In the genomic region with DNA sequence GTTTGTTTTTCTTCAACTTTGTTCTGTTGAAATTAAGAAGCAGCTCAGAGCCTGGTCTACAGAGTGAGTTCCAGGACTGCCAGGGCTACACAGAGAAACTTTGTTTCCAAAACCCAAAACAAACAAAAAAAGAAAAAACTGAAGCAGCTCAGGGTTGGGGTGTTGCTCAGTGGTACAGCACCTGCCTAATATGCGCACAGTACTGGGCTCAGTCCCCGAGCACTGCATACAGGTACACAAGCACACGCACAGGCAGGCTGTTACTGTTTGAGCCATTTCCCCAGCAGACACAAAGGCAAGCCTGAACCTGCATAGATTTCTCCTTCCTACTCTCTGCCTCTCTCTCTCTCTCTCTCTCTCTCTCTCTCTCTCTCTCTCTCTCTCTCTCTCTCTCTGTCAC, we compare ENCODE assay signal across 27 mouse cellular contexts. TPM values are rescaled to one million over a fixed set of nuclear protein-coding genes. Genes with fewer than 3 reads are reported as not detected.
DNase-seq lines count a peak whose midpoint lies in the region; ATAC-seq lines count a peak whose summit lies in the region.
"Had no signal": no experiment of that assay in that cellular context is flagged by ENCODE, and none has a peak within 500 bp of the region (broad histone marks: within the 10 kb centered on the region; RNA-seq: fewer than 3 reads in every experiment).

No protein-coding gene starts in this region.

- H3K9ac ChIP-seq in embryonic facial prominence, embryonic 14.5 days (ENCODE audit: low read depth, low read length) = no peak overlapping the region
- no peak overlapping the region for H3K9ac ChIP-seq in liver, embryonic 16.5 days (ENCODE audit: low read depth, low read length)
- no peak overlapping the region for H3K9ac ChIP-seq in liver, embryonic 12.5 days
- H3K9ac ChIP-seq: embryonic facial prominence, embryonic 12.5 days; embryonic facial prominence, embryonic 15.5 days; forebrain, embryonic 12.5 days had no signal

- DNase-seq in embryonic facial prominence, embryonic 14.5 days (ENCODE audit: low spot score) = peak; percentile 42
- no peak for DNase-seq in embryonic facial prominence, embryonic 10.5 days (ENCODE audit: low spot score)
- peak; percentile 38 for DNase-seq in urinary bladder, postnatal 14 days (ENCODE audit: low spot score)
- DNase-seq in urinary bladder, postnatal 4 days (ENCODE audit: low spot score in 2 of 2) = no peak
- DNase-seq: adrenal gland, postnatal 10 days; adrenal gland, postnatal 25 days; B cell, adult 2 months; cerebellum, adult 11 months; cerebellum, adult 18-20 months; cerebellum, adult 8-10 months; cerebellum, adult 9-11 months; cerebellum, postnatal 14 days; cerebellum, postnatal 36 days; embryo, embryonic 11 days had no signal

- ATAC-seq in embryonic facial prominence, embryonic 14.5 days (ENCODE audit: low read depth) = peak; percentile 23; the same call in 1 of the 2 replicates
- peak; percentile 22; the same call in 1 of the 2 replicates for ATAC-seq in liver, embryonic 16.5 days (ENCODE audit: low read depth)
- ATAC-seq in liver, embryonic 12.5 days = no peak
- ATAC-seq: activated CD4-positive, CD25-positive, alpha-beta regulatory T cell, adult 4 months; CD4-positive, CD25-positive, alpha-beta regulatory T cell, adult 4 months; forebrain, embryonic 14.5 days; forebrain, embryonic 16.5 days; Patski had no signal

- WGBS in embryonic facial prominence, embryonic 14.5 days = 84% methylated on average over 3 of the region's 3 CpGs
- 79% methylated on average over 3 of the region's 3 CpGs for WGBS in embryonic facial prominence, embryonic 10.5 days
- WGBS in liver, embryonic 16.5 days (ENCODE audit: insufficient replicate concordance) = 47% methylated on average over 3 of the region's 3 CpGs
- 75% methylated on average over 3 of the region's 3 CpGs for WGBS in liver, embryonic 12.5 days (ENCODE audit: insufficient replicate concordance)

- no peak overlapping the region for H3K4me3 ChIP-seq in embryonic facial prominence, embryonic 14.5 days (ENCODE audit: low read depth, low read length)
- H3K4me3 ChIP-seq in embryonic facial prominence, embryonic 10.5 days = no peak overlapping the region
- H3K4me3 ChIP-seq in liver, embryonic 16.5 days (ENCODE audit: low read depth, low read length) = no peak overlapping the region
- H3K4me3 ChIP-seq in liver, embryonic 12.5 days = no peak overlapping the region
- H3K4me3 ChIP-seq: embryonic facial prominence, embryonic 12.5 days; embryonic facial prominence, embryonic 15.5 days; erythroblast, embryonic 14.5 days; forebrain, embryonic 10.5 days; forebrain, embryonic 12.5 days had no signal

- no peaks in the 10 kb centered on the region for H3K9me3 ChIP-seq in embryonic facial prominence, embryonic 14.5 days (ENCODE audit: control insufficient read depth, low read length)
- peaks cover 6% of the 10 kb centered on the region; the same call in 1 of the 2 replicates for H3K9me3 ChIP-seq in embryonic facial prominence, embryonic 10.5 days
- H3K9me3 ChIP-seq in liver, embryonic 16.5 days (replicated peaks; ENCODE audit: control insufficient read depth, low read length) = no peaks in the 10 kb centered on the region
- 0 out of 2 replicates have a peak, but pooled peaks cover 5% of the 10 kb centered on the region for H3K9me3 ChIP-seq in liver, embryonic 12.5 days (replicated peaks)
- H3K9me3 ChIP-seq: embryonic facial prominence, embryonic 12.5 days; embryonic facial prominence, embryonic 15.5 days; forebrain, embryonic 12.5 days; G1E had no signal

- peaks cover 19% of the 10 kb centered on the region for H3K4me1 ChIP-seq in embryonic facial prominence, embryonic 14.5 days (ENCODE audit: control insufficient read depth, insufficient read depth, low read length)
- peaks cover 11% of the 10 kb centered on the region; the same call in 1 of the 2 replicates for H3K4me1 ChIP-seq in embryonic facial prominence, embryonic 10.5 days
- H3K4me1 ChIP-seq in liver, embryonic 16.5 days (ENCODE audit: control insufficient read depth, low read depth, low read length) = no peaks in the 10 kb centered on the region
- H3K4me1 ChIP-seq in liver, embryonic 12.5 days = no peaks in the 10 kb centered on the region
- H3K4me1 ChIP-seq: embryonic facial prominence, embryonic 12.5 days; forebrain, embryonic 10.5 days; forebrain, embryonic 12.5 days had no signal

- no peaks in the 10 kb centered on the region for H3K36me3 ChIP-seq in embryonic facial prominence, embryonic 14.5 days (ENCODE audit: control insufficient read depth, insufficient read depth, low read length)
- H3K36me3 ChIP-seq in embryonic facial prominence, embryonic 10.5 days (replicated peaks) = no peaks in the 10 kb centered on the region
- H3K36me3 ChIP-seq in liver, embryonic 16.5 days (ENCODE audit: control insufficient read depth, insufficient read depth) = no peaks in the 10 kb centered on the region
- no peaks in the 10 kb centered on the region for H3K36me3 ChIP-seq in liver, embryonic 12.5 days
- H3K36me3 ChIP-seq: embryonic facial prominence, embryonic 12.5 days; embryonic facial prominence, embryonic 15.5 days; forebrain, embryonic 10.5 days; forebrain, embryonic 12.5 days; G1E had no signal

- no peak overlapping the region for H3K4me2 ChIP-seq in embryonic facial prominence, embryonic 14.5 days (ENCODE audit: low read depth, low read length)
- no peak overlapping the region for H3K4me2 ChIP-seq in liver, embryonic 16.5 days (ENCODE audit: low read depth, low read length)
- H3K4me2 ChIP-seq in liver, embryonic 12.5 days = no peak overlapping the region
- H3K4me2 ChIP-seq: embryonic facial prominence, embryonic 12.5 days; embryonic facial prominence, embryonic 15.5 days; forebrain, embryonic 12.5 days had no signal

- H3K27ac ChIP-seq in embryonic facial prominence, embryonic 14.5 days (replicated peaks; ENCODE audit: low read depth, low read length) = no peak overlapping the region
- no peak overlapping the region for H3K27ac ChIP-seq in embryonic facial prominence, embryonic 10.5 days (replicated peaks)
- no peak overlapping the region for H3K27ac ChIP-seq in liver, embryonic 16.5 days (ENCODE audit: low read length)
- no peak overlapping the region for H3K27ac ChIP-seq in liver, embryonic 12.5 days
- H3K27ac ChIP-seq: embryonic facial prominence, embryonic 12.5 days; forebrain, embryonic 10.5 days; forebrain, embryonic 12.5 days had no signal

- no peaks in the 10 kb centered on the region for H3K27me3 ChIP-seq in embryonic facial prominence, embryonic 14.5 days (replicated peaks; ENCODE audit: control insufficient read depth, insufficient read depth, low read length)
- no peaks in the 10 kb centered on the region for H3K27me3 ChIP-seq in embryonic facial prominence, embryonic 10.5 days (replicated peaks; ENCODE audit: low read depth, poor library complexity, severe bottlenecking)
- H3K27me3 ChIP-seq in liver, embryonic 16.5 days (ENCODE audit: control insufficient read depth, insufficient read depth, low read depth, low read length) = no peaks in the 10 kb centered on the region
- peaks cover 11% of the 10 kb centered on the region; the same call in 1 of the 2 replicates for H3K27me3 ChIP-seq in liver, embryonic 12.5 days (replicated peaks)
- H3K27me3 ChIP-seq: embryonic facial prominence, embryonic 12.5 days; embryonic facial prominence, embryonic 15.5 days; forebrain, embryonic 12.5 days had no signal

RNA-seq across cellular contexts. Expression of gene Ppl, which starts 21.2 kb away (rescaled TPM):
- polyA plus RNA-seq in embryonic facial prominence, embryonic 14.5 days (2014; fragmentation: Nextera tagmentation; extraction: Ambion mirVana) = 15.3 and 19.3 TPM in 2 replicates
- 1.8 and 2.4 TPM in 2 replicates for polyA plus RNA-seq in embryonic facial prominence, embryonic 10.5 days (2016; fragmentation: Nextera tagmentation; extraction: Ambion mirVana)
- polyA plus RNA-seq in liver, embryonic 16.5 days (2015; fragmentation: Nextera tagmentation; extraction: Ambion mirVana) = 0.53 and 0.65 TPM in 2 replicates
- polyA plus RNA-seq in liver, embryonic 12.5 days (2016; fragmentation: Nextera tagmentation; extraction: Ambion mirVana) = 0.32 and 0.35 TPM in 2 replicates
- polyA plus RNA-seq: G1E had no signal

RNA-seq across cellular contexts. Expression of gene Sec14l5, which starts 35.9 kb away (rescaled TPM):
- polyA plus RNA-seq in embryonic facial prominence, embryonic 14.5 days (2014; fragmentation: Nextera tagmentation; extraction: Ambion mirVana) = 0.22 and 0.36 TPM in 2 replicates
- polyA plus RNA-seq in embryonic facial prominence, embryonic 10.5 days (2016; fragmentation: Nextera tagmentation; extraction: Ambion mirVana) = 0.10 and 0.16 TPM in 2 replicates
- polyA plus RNA-seq in liver, embryonic 16.5 days (2015; fragmentation: Nextera tagmentation; extraction: Ambion mirVana) = 0.04 and 0.05 TPM in 2 replicates
- not detected in 2 replicates for polyA plus RNA-seq in liver, embryonic 12.5 days (2016; fragmentation: Nextera tagmentation; extraction: Ambion mirVana)
- polyA plus RNA-seq: activated CD4-positive, CD25-positive, alpha-beta regulatory T cell, adult 4 months; CD4-positive, CD25-positive, alpha-beta regulatory T cell, adult 4 months; erythroblast, embryonic 14.5 days; G1E; Patski had no signal

Comparison
In these comparisons a context has a peak if more than half of its experiments do, and no peak if none do; other contexts are left out.
1. DNase-seq: peak in embryonic facial prominence, embryonic 14.5 days (single experiment) and urinary bladder, postnatal 14 days (single experiment); none in embryonic facial prominence, embryonic 10.5 days (single experiment) and urinary bladder, postnatal 4 days (0 of 2).